Mouse (Mus musculus): Measurements from ENCODE around the gene Tdp1. TPM values are rescaled to one million over a fixed set of nuclear protein-coding genes. Genes with fewer than 3 reads are reported as not detected.

Tdp1 gene
- polyA plus RNA-seq, 1 experiment from 2014 or later: 68.4 TPM

GRCm38 (mm10) chr12:99901973-99902866, 17.9 kb downstream of the Tdp1 start:
- ATAC-seq (ENCODE audit: low FRiP score, low read depth): no peak
- Histone ChIP-seq H3K4me2 (replicated peaks) (no peak overlapping the region), H3K27me3 (no peaks in the 10 kb centered on the region), H3K36me3 (peaks cover 66% of the 10 kb centered on the region), H3K27ac (replicated peaks) (no peak overlapping the region), H3K4me3 (no peak overlapping the region), H3K9ac (replicated peaks) (no peak overlapping the region), H3K9me3 (no peaks in the 10 kb centered on the region), H3K4me1 (no peaks in the 10 kb centered on the region)
- 93% methylated on average over 8 of the region's 8 CpGs for WGBS

- no peaks in the 10 kb centered on the region for H3K27me3 ChIP-seq
- peaks cover 68% of the 10 kb centered on the region for H3K36me3 ChIP-seq
- no peak overlapping the region for H3K27ac ChIP-seq (replicated peaks)
- H3K4me2 ChIP-seq (replicated peaks): no peak overlapping the region
- H3K9me3 ChIP-seq: no peaks in the 10 kb centered on the region
- no peak overlapping the region for H3K4me3 ChIP-seq
- WGBS: 86% methylated on average over 4 of the region's 4 CpGs
- no peaks in the 10 kb centered on the region for H3K4me1 ChIP-seq
- ATAC-seq (ENCODE audit: low FRiP score, low read depth): no peak
- H3K9ac ChIP-seq (replicated peaks): no peak overlapping the region
These were observed 18.6 kb downstream of the Tdp1 start for GRCm38 (mm10) chr12:99902867-99903370.

GRCm38 (mm10) chr12:99904537-99904936, 20.2 kb downstream of the Tdp1 start:
- WGBS: 90% methylated on average over 5 of the region's 5 CpGs
- Histone ChIP-seq H3K4me2 (replicated peaks) (no peak overlapping the region), H3K4me1 (no peaks in the 10 kb centered on the region), H3K4me3 (no peak overlapping the region), H3K9me3 (no peaks in the 10 kb centered on the region), H3K27me3 (no peaks in the 10 kb centered on the region), H3K36me3 (peaks cover 74% of the 10 kb centered on the region), H3K9ac (replicated peaks) (no peak overlapping the region), H3K27ac (replicated peaks) (no peak overlapping the region)
- no peak for ATAC-seq (ENCODE audit: low FRiP score, low read depth)

GRCm38 (mm10) chr12:99911466-99911865, 27.1 kb downstream of the Tdp1 start:
- Histone ChIP-seq H3K4me3 (no peak overlapping the region), H3K27me3 (no peaks in the 10 kb centered on the region), H3K4me2 (replicated peaks) (no peak overlapping the region), H3K9ac (replicated peaks) (no peak overlapping the region), H3K9me3 (no peaks in the 10 kb centered on the region), H3K27ac (replicated peaks) (no peak overlapping the region), H3K36me3 (peaks cover 69% of the 10 kb centered on the region), H3K4me1 (no peaks in the 10 kb centered on the region)
- 93% methylated on average over 12 of the region's 12 CpGs for WGBS
- ATAC-seq (ENCODE audit: low FRiP score, low read depth): no peak

- no peak overlapping the region for H3K9ac ChIP-seq (replicated peaks)
- WGBS: 90% methylated on average over 15 of the region's 15 CpGs
- H3K9me3 ChIP-seq: no peaks in the 10 kb centered on the region
- H3K27ac ChIP-seq (replicated peaks): no peak overlapping the region
- H3K36me3 ChIP-seq: peaks cover 56% of the 10 kb centered on the region
- H3K4me2 ChIP-seq (replicated peaks): no peak overlapping the region
- H3K27me3 ChIP-seq: peaks cover 19% of the 10 kb centered on the region
- H3K4me3 ChIP-seq: no peak overlapping the region
- no peak for ATAC-seq (ENCODE audit: low FRiP score, low read depth)
- H3K4me1 ChIP-seq: peaks cover 4% of the 10 kb centered on the region
These were observed 33.6 kb downstream of the Tdp1 start for GRCm38 (mm10) chr12:99917800-99918427.

GRCm38 (mm10) chr12:99919636-99920035, 35.3 kb downstream of the Tdp1 start:
- H3K4me1 ChIP-seq: peaks cover 16% of the 10 kb centered on the region
- no peak overlapping the region for H3K4me2 ChIP-seq (replicated peaks)
- no peaks in the 10 kb centered on the region for H3K9me3 ChIP-seq
- no peak overlapping the region for H3K4me3 ChIP-seq
- ATAC-seq (ENCODE audit: low FRiP score, low read depth): no peak
- 90% methylated on average over 3 of the region's 3 CpGs for WGBS
- H3K36me3 ChIP-seq: peaks cover 48% of the 10 kb centered on the region
- no peak overlapping the region for H3K9ac ChIP-seq (replicated peaks)
- H3K27ac ChIP-seq (replicated peaks): no peak overlapping the region
- peaks cover 25% of the 10 kb centered on the region for H3K27me3 ChIP-seq

GRCm38 (mm10) chr12:99921045-99921444, 36.7 kb downstream of the Tdp1 start:
- Histone ChIP-seq H3K4me2 (replicated peaks) (no peak overlapping the region), H3K27me3 (peaks cover 38% of the 10 kb centered on the region), H3K4me3 (no peak overlapping the region), H3K27ac (replicated peaks) (no peak overlapping the region), H3K36me3 (peaks cover 41% of the 10 kb centered on the region), H3K4me1 (peaks cover 16% of the 10 kb centered on the region), H3K9ac (replicated peaks) (no peak overlapping the region), H3K9me3 (no peaks in the 10 kb centered on the region)
- ATAC-seq (ENCODE audit: low FRiP score, low read depth): no peak
- WGBS: 84% methylated on average over 3 of the region's 3 CpGs

- ATAC-seq (ENCODE audit: low FRiP score, low read depth): peak; percentile 87
- Histone ChIP-seq H3K9ac (replicated peaks) (no peak overlapping the region), H3K4me3 (no peak overlapping the region), H3K27ac (replicated peaks) (peak overlapping the region; percentile 69), H3K4me1 (peaks cover 16% of the 10 kb centered on the region), H3K9me3 (no peaks in the 10 kb centered on the region), H3K27me3 (peaks cover 39% of the 10 kb centered on the region), H3K36me3 (peaks cover 35% of the 10 kb centered on the region), H3K4me2 (replicated peaks) (no peak overlapping the region)
- 21% methylated on average over 5 of the region's 5 CpGs for WGBS
These were observed 38.9 kb downstream of the Tdp1 start for GRCm38 (mm10) chr12:99923131-99923606.

- peaks cover 36% of the 10 kb centered on the region for H3K27me3 ChIP-seq
- H3K9me3 ChIP-seq: no peaks in the 10 kb centered on the region
- H3K36me3 ChIP-seq: peaks cover 31% of the 10 kb centered on the region
- ATAC-seq (ENCODE audit: low FRiP score, low read depth): 0 out of 2 replicates have a peak, but pooled peaks have one; percentile 30
- H3K4me1 ChIP-seq: peaks cover 16% of the 10 kb centered on the region
- 47% methylated on average over 5 of the region's 5 CpGs for whole genome bisulfite sequencing
- no peak overlapping the region for H3K4me3 ChIP-seq
- H3K27ac ChIP-seq (replicated peaks): peak overlapping the region; percentile 69
- H3K9ac ChIP-seq (replicated peaks): no peak overlapping the region
- no peak overlapping the region for H3K4me2 ChIP-seq (replicated peaks)
These were observed 39.4 kb downstream of the Tdp1 start for GRCm38 (mm10) chr12:99923703-99924102.

GRCm38 (mm10) chr12:99928311-99928710, 44.0 kb downstream of the Tdp1 start:
- Histone ChIP-seq H3K36me3 (peaks cover 16% of the 10 kb centered on the region; the same call in 1 of the 2 replicates), H3K27me3 (peaks cover 21% of the 10 kb centered on the region)

GRCm38 (mm10) chr12:99929160-99929559, 44.8 kb downstream of the Tdp1 start:
- H3K4me3 ChIP-seq: no peak overlapping the region
- peaks cover 20% of the 10 kb centered on the region for H3K36me3 ChIP-seq
- no peak overlapping the region for H3K27ac ChIP-seq (replicated peaks)
- H3K4me2 ChIP-seq (replicated peaks): no peak overlapping the region
- peaks cover 19% of the 10 kb centered on the region for H3K27me3 ChIP-seq
- peaks cover under 1% of the 10 kb centered on the region; the same call in 1 of the 2 replicates for H3K4me1 ChIP-seq
- no peak for ATAC-seq (ENCODE audit: low FRiP score, low read depth)
- WGBS: 90% methylated on average over 1 of the region's 1 CpGs
- no peak overlapping the region for H3K9ac ChIP-seq (replicated peaks)
- H3K9me3 ChIP-seq: no peaks in the 10 kb centered on the region

More at GRCm38 (mm10) chr12:99928311-99928710, 44.0 kb downstream of the Tdp1 start:
- no peak overlapping the region for H3K4me2 ChIP-seq (replicated peaks)
- no peak overlapping the region for H3K27ac ChIP-seq (replicated peaks)
- H3K9me3 ChIP-seq: no peaks in the 10 kb centered on the region
- ATAC-seq (ENCODE audit: low FRiP score, low read depth): no peak
- H3K4me3 ChIP-seq: no peak overlapping the region
- peaks cover 9% of the 10 kb centered on the region for H3K4me1 ChIP-seq
- no peak overlapping the region for H3K9ac ChIP-seq (replicated peaks)
- 91% methylated on average over 7 of the region's 7 CpGs for WGBS

- no peaks in the 10 kb centered on the region for H3K9me3 ChIP-seq
- H3K27me3 ChIP-seq: no peaks in the 10 kb centered on the region
- no peaks in the 10 kb centered on the region for H3K4me1 ChIP-seq
- 89% methylated on average over 4 of the region's 4 CpGs for WGBS
- no peak overlapping the region for H3K9ac ChIP-seq (replicated peaks)
- H3K27ac ChIP-seq (replicated peaks): no peak overlapping the region
- peaks cover 34% of the 10 kb centered on the region for H3K36me3 ChIP-seq
- no peak for ATAC-seq (ENCODE audit: low FRiP score, low read depth)
- H3K4me3 ChIP-seq: no peak overlapping the region
- H3K4me2 ChIP-seq (replicated peaks): no peak overlapping the region
These were observed 47.9 kb downstream of the Tdp1 start for GRCm38 (mm10) chr12:99932245-99932644.

Measured in midbrain, embryonic 12.5 days (tissue).